Mouse (Mus musculus) urinary bladder, adult 18-20 months (tissue): ENCODE measurements around the gene Lrrc4.

Source experiments
- DNase-seq, 2 experiments: peaks; one replicate each; pipeline ENCODE4 v3.0.0; 2022; ENCODE audit warnings: low spot score in 2 of 2, mixed read lengths in 2 of 2

The Lrrc4 gene

DNA sequence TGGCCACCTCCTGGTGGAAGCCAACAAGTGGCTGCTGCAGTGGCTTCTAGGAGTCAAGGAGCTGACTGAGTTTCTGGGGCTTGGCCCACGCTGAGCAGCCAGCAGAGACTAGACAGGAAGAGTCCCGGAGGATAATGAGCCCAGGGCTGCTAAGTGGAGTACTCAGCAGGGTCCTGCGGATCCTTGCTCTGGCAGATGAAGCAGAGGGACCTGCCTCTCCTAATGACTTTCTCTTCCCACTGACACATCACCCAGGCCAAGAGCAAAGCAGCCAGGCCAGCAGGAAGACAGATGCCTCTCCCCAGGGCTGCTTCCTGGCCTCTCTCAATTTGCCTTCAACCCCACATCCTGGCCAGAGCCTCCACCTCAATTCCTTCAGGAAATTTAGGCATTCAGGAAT lies 23.9 kb upstream of the Lrrc4 start:
- DNase-seq = no peak

DNA sequence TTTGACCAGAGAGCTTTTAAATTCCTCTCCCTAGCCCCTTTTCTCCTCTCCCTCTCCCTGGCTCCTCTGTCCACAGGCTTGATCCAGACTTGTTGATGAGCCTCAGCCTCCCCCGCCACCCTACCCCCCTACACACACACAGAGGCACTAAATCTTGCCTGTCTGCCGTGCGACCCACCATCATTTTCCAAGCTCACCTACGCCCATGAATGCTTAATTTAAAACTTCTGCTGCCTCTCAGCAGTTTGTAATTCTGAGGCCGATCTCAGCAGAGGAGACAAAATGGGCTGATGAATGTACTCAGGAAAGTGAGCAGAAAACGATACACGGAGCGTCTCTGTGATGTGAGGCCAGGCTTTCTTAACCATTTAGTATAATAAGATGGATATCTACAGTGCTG lies 23.1 kb upstream of the Lrrc4 start:
- no peak for DNase-seq

DNA sequence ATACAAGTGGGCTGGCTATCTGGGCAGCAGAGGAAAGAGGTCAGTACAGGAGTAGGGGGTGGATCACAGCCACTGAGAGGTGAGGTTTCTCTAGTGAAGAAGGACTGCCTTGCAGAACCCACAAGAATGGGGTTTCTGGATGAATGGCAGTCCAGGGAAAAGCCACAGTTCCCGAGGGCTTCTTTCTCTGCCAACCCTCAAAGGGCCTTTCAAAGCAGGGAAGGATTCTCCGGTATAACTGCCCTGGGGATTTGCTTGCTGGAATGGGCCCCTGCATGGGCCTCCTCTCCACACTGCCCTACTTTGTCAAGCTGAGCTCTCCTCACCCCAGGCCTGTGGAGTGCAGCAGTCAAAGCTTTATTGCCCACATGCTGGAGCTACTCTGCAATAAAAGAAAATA lies 22.1 kb upstream of the Lrrc4 start:
- no peak for DNase-seq

DNA sequence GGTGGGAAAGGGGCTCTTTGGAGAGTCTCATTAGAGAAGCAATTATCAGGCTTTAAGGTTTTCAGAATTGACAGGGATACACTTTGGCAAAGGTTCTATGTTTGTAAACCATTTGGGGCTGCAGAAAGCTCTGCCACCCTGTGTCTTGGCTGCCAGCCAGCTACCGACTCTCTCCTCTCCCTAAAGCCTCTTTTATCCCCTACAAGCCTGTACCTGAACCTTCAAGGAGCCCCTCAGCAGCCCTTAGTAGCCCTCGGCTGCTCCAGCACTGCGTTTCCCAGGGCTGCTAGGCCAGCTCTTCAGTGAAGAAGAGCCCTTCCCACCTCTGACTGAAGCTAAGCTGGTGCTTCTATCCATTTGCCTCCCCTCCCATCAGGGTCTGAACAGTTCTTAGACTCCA lies 21.6 kb upstream of the Lrrc4 start:
- DNase-seq = no peak

DNA sequence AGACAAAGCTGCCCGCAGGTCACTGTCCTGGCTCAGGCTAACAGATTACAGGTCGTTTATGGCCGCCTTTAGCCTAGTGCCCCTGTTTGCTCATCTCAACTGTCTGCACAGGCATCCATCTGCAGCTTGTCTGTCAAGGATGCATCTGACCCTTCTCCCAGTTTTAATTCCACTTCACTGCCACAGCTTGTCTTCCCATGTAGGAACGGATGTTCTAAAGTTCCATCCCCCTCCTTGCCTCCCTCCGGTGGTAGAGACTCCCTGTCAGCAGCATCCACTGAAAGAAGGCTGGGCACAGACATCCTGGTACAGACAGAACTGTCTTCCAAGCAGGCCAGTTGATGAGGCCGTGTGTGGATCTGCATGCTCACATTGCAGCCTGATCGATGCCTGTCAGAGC lies 20.8 kb upstream of the Lrrc4 start:
- DNase-seq = no peak

DNA sequence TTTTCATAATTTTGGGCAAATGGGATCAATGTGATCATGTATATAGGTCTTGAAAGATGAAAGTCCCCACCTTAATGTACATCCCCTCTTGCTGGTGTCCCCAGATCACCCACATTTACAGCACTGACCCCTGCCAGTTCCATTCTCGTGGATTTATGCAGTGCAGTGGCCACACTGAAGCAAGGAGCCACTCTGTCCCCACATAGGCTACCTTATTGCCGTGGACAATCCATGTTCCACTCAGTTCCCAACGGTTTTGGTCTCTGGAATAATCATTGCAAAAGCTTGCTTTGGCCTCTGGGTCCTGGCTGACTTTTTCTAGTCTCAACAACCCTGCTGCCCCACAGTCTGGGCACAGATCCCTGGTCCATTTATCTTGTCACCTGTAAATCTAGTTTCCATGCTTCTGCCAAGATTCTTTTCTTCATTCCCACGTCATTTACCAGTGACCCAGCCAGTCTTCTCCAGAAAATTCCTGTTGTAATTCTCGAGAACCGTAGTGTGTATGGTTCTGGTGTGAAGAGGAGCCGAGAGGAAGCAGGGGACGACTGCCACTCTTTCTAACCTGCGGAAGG lies 18.9 kb upstream of the Lrrc4 start:
- DNase-seq = no peak

DNA sequence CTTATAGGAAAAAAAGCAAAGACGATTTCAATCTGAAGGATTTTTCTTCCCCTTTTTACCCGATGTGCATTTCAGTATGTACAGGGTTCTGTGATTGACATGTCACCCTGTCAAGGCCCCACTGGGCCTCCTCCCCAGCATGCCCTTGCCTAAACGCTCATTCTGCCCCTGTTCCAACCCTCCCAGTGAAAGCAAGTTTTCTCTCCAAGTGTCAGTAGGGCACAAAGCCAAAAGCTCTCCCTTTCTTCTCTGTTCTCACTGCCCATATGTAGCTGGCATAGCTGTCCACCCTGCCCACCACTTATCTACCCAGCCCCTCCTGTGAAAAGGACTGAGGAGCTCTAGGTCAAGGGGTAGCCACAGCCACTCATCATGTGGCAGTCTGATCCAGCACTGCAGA lies 17.8 kb upstream of the Lrrc4 start:
- no peak for DNase-seq

DNA sequence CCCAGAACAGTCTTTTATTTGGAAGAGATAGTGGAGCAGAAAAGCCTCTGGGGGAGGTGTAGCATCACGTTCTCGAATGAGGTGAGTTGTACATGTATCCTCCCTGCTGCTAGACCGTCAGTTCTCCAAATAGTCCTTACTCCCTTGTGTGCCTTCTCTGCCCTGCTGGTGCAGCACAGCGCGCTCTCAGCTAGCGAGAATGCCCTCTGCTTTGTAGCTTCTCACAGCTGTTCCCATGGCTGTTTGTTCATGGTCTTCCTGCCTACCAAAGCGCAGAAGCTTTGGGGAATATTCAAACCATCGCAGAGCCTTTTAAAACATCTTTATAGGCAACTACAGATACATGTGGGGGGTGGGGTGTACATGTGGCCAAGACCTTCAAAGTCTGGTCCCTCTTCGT lies 17.3 kb upstream of the Lrrc4 start:
- no peak for DNase-seq

DNA sequence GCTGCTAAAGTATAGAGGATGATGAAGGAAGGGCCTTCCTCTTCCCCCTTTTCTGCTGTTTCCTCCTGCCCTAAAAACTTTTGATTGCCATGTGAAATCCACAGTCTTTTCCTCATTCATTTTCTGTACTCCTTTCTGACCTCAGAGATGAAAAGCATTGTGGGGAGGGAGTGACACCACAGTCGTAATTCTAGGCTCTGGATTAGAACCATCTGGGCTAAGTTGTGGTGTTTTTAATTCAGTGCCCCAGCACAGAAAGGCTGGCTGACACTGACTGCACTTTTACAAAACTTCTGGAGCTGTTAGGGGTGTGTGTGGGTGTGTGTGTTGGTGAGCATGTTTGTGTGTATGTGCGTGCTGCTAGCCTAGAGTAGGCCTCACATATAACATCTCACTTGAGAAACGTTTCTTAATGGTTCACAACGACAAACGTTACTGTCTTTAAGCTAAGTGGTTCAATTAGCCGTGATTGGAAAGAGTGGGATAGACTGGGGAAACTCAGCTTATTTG lies 16.8 kb upstream of the Lrrc4 start:
- DNase-seq = no peak

DNA sequence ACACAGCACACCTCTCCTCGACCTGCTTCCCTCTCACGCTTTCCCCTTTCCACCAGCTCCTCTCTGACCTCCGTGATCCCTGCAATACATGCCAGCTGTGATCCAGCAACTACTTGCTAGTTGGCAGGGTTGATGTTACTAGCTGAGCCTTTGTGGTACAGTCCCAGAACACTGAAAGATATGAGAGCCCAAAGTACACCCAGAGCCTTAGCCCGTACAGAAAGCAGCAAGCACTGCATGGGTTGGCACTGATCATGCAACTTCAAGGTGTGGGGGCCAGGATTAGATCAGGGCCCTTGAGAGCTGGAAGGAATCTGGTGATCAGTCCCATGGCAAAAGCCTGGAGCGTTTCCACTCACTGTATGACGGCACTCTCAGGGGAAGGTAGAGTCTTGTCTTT lies 16.1 kb upstream of the Lrrc4 start:
- no peak for DNase-seq

DNA sequence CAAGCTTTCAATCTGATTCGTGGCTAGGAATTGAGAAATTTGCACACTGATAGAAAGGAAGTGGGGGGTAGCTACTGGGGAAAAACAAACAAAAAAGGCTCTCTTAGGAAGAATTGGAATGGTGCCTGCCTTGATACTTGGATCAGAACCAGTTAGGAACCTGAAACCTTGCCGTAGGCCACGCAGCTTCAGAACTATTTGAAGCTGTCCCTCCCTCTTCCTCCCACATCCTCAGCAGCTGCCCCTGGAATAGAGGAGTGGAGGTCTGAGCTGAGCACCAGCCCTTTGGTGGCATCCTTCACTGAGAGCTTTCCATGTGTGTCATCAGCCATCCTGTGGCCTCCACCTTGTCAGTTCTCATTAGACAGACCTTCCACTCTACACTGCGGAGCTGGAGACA lies 14.1 kb upstream of the Lrrc4 start:
- no peak for DNase-seq

DNA sequence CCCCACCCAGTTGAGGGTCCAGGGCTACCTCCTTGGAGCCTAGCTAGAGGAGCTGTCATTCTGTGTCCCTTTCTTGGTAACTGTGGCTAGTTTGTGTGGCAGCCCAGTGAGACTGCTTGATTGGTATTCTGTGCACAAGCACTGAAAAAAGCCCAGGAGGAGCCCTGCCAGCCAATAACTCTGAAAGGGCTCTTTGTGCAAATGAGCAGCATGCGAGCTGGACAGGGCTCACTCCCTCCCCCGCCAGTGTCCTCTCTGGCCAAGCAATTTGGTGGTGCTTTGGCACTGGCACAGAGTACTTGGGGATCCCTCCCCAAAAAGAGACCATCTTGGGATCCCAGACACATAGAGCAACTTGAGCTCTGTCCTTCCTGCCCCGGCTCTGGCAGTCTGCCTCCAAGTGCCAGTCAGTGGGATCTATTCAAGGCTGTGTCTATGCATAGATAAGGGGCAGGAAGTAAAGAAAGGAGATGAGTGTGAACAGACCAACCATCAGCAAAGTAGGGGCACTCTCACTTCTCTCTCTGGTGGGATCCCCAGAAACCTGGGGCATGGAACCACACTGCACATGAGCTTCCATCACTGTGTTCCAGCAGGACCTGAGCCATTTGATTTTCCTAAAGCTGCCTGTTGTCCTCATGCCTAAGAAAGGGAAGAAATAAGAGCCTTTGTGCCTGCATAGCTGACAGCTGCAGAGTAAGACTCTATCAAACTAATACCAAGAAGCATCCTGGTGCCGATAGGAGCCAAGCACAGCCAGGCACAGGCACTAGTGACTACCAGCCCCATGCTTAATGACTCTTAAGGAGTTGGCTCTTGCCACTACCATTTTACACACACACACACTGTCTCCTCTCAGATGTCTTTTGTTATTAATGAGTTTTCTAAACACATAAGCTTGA lies 11.1 kb upstream of the Lrrc4 start:
- DNase-seq = no peak

DNA sequence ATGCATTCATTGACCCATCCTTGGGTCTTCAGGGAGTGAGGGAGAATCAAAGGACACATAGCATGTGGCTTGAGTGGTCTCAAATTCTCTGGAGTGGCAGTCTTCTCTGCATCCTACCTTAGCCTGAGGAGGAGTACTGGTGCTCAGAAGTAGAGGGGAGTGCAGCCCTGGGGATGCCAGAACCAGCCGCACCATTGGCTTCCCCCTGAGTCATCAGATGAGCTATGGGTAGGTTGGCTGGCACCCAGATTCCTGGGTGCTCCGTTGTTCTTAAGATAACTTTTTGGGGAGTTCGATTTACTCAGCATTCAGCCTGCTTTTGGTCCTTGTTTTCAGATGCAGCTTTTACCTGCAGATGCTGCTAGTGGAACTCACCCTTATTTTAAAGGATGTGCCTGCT lies 10.0 kb upstream of the Lrrc4 start:
- DNase-seq = no peak

DNA sequence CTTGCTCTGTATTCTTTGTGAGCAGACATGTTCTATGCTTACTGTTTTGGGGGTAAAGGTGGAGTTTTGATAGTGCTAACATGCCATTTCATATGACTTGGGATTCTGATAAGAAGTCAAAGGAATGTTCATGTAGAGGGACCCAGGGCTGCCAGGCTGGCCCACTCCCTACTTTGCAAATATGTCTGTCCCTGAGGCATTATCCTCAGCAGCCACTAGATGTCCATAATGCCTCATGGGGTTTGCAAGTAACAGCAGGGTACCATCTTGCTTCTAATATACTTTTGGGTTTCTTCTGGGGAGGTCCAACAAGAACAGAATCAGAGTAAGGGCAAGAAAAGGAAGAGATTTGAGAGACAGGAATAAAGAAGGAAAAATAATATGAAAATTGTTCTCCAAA lies 5.1 kb upstream of the Lrrc4 start:
- no peak for DNase-seq

DNA sequence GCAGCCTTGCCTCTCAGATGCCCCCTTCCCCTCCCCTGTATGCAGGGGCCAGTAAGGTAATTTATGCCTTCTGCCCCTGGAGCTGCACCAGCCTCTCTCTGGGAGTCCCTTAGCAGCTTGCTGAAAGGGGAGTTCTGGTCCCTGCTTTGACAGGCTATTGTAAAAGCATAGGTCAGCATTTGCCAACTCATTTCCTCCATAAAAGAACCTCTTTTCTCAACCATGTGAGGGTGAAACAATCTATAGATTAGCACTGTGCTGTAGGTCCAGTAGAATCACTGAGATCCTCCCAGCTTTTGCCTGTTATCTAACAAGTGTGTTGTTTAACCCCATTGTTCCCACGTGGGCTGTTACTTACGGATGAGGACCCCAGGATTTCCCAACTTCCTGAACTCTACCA lies 2.5 kb upstream of the Lrrc4 start:
- no peak for DNase-seq

DNA sequence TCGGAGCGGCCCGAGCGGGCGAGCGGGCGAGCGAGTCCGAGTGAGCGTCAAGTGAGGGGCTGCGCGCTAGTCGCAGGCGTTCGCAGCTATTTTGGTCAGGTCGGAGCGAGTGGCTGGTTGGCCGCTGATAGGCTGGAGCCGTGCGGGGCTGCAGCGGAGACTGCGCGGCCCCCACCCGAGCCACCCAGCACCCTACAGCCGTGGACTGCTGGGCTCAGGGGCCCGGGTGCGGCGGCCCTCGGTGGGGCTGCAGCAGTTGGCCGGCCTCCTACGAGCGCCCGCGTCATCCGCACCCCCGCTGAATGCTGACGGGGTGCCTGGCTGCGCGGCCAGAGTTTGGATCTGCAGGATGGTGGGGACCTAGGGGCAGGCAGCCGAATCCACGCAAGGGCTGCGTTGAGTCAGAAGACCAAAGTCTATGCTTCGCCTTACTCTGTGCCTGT lies 1.9 kb upstream of the Lrrc4 start:
- DNase-seq = peak in 1 of 2 experiments; percentile 25

DNA sequence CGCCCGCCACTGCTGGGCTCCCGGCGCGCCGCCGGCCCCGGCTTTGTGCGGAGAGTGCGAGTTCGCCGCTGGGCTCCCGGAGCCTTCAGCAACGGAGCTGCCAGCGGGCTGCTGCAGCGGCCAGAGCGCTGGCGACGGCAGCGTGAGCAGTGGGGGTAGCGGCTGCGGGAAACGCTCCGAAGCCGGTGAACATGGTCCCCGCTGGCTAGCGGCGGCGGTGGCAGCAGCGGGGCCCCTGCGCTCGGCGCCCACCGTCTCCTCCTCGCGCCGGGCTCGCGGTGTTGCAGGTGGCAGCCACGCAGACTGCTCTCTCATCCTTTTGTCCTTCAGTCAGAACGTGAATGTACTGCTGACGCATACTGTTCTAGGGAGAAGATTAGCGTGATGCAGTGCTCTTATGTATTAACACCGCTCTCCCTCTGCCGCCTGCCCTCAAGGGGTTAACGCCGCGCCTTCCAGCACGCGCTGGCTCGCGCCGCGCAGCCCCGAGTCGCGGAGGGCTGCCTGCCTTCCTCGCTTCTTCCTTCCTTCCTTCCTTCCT lies 1.3 kb upstream of the Lrrc4 start:
- peak in 1 of 2 experiments; percentile 50 for DNase-seq

DNA sequence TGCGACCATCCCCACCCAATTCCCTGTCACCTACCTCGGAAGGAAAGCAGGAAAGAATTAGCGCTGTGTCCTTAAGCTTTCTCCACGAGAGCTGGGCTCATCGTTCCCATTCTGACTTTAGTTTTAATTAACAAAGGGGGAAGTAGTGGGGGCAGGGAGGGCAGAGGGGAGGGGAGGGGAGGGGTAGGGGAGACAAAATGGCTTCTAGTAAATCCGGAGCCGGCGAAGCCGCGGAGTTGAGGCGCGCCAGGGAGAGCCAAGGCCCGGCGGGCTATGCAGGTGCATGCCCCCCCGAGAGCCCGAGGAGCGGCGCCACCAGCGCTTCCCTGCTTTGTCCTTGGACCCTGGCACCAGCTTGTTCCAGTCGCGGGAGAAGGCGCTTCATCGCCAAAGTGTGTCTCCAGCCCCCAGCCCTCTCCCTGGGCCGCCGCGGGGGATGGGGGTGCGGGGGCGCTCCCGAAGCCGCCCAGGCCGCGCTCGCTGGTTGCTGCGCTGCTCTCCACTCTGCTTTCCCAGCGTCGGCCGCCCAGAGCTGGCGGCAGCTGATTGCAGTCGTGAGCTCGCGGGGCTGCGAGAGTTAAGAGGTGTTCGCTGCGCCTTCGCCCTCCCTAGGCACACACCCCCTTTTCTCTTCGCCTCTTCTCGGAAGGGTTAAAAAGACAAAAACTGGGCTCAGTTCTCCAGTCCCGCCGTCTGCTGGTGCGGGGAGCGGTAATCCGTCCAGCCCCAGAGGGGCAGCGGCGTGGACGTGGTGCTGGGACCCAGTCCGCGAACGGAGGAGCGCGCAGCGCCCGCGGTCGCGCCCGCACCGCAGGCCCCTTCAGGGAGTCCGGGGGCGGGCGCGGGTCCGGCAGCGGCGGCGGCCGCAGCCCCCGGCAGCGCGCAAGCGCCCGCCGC lies 555 bp upstream of the Lrrc4 start:
- DNase-seq = peak in 1 of 2 experiments; percentile 35

DNA sequence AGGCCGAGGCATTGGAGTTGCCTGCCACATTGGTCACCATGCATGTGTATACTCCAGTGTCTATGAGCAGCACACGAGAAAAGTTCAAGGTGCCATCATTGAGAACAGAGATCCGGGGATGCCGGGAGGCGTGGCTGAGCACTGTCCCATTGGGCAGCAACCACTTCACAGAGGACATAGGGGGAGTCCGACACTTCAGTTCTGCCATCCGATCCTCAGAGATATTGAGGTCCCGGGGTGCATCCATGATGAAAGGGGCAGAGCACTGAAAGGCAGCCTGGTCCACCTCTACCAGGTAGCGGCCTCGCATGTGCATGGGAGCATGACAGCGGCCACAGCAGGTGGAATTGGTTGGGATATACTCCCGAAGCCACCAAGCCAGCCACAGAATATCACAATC lies 1.2 kb downstream of the Lrrc4 start:
- no peak for DNase-seq

DNA sequence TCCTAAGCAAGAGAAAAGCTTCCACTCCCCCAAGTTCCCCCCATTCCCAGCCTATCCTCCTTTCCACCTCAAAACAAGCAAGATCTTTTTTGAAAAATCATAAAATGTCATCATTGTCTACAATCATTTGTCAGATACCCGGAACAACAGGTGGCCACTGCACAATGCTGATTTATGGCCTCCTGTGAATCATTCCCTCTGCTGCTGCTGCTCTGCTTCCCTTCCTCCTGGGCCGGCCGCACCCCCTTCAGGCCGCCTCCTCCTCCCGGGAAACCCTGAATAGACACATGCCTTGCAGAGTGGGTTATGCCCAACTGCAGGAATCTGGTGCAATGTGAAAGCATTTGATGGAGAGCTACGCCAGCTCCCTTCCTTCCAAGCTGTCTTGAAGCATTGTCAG lies 3.0 kb downstream of the Lrrc4 start:
- no peak for DNase-seq

DNA sequence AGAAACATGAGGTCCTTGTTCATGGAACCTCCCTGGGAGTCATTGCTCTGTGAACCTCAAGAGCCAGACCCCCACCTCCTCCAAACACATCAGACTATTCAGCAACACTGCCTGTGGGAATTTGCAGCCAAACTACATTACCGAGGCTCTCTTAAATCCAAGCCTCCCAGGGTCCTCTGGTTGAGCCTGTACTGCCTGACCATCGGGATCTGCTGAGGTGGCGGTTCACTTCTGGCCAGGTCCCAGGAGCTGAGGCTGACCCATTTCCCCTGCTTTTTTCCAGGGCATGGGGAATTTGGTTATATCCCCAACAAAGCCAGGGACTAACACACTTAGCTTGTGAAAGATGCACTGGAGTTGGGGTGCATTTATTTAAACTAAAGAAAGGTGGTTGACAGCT lies 4.0 kb downstream of the Lrrc4 start:
- no peak for DNase-seq
